Mouse (Mus musculus) limb, embryonic 11.5 days (tissue): Measurements from ENCODE around the gene 2900026A02Rik. TPM values are rescaled to one million over a fixed set of nuclear protein-coding genes. Genes with fewer than 3 reads are reported as not detected.

ENCODE experiments used
- ATAC-seq: fragments of 200-750 bp; cut with Nextera tagmentation; 2 replicates; pipeline ENCODE4 v1.8.0; 2017; ENCODE audit warnings: low read depth; ENCODE audit not compliant: insufficient number of reproducible peaks, low FRiP score, low TSS enrichment
- DNase-seq: peaks from one replicate; pipeline ENCODE4 v3.0.0-alpha.2; 2015; ENCODE audit warnings: low spot score
- H3K27ac ChIP-seq: fragments of 300-500 bp; sonication (generic); replicated peaks from 2 replicates; pipeline ENCODE4 v1.5.1; 2014; ENCODE audit warnings: low read depth, mild to moderate bottlenecking, low read length
- H3K27me3 ChIP-seq: fragments of 300-500 bp; sonication (generic); 2 replicates; pipeline ENCODE4 v1.6.1; 2014; ENCODE audit warnings: mild to moderate bottlenecking, low read length, mixed read lengths; ENCODE audit not compliant: control insufficient read depth, insufficient read depth
- H3K36me3 ChIP-seq: fragments of 300-500 bp; sonication (generic); 2 replicates; pipeline ENCODE4 v1.6.1; 2014; ENCODE audit warnings: mild to moderate bottlenecking, low read length, moderate library complexity, mixed read lengths; ENCODE audit not compliant: control insufficient read depth, insufficient read depth
- H3K4me1 ChIP-seq: fragments of 300-500 bp; sonication (generic); 2 replicates; pipeline ENCODE4 v1.6.1; 2014; ENCODE audit warnings: low read length, mixed read lengths; ENCODE audit not compliant: control insufficient read depth, insufficient read depth
- H3K4me2 ChIP-seq: fragments of 300-500 bp; sonication (generic); 2 replicates; pipeline ENCODE4 v1.6.1; 2014; ENCODE audit warnings: low read depth, mild to moderate bottlenecking, moderate library complexity; ENCODE audit not compliant: severe bottlenecking
- H3K4me3 ChIP-seq: fragments of 300-500 bp; sonication (generic); 2 replicates; pipeline ENCODE4 v1.5.1; 2014; ENCODE audit warnings: low read depth, low read length
- H3K9ac ChIP-seq: fragments of 300-500 bp; sonication (generic); 2 replicates; pipeline ENCODE4 v1.6.1; 2014; ENCODE audit warnings: mild to moderate bottlenecking, low read length
- H3K9me3 ChIP-seq: fragments of 300-500 bp; sonication (generic); 2 replicates; pipeline ENCODE4 v1.6.1; 2016; ENCODE audit warnings: low read length; ENCODE audit not compliant: control insufficient read depth
- WGBS: fragments of 180-500 bp; shearing (Covaris S2); extraction: QIAGEN DNeasy Blood & Tissue Kit; methylation state at CpG from one replicate; pipeline ENCODE4 v1.1.7; 2014; 5-methylcytosine and 5-hydroxymethylcytosine counted together
- polyA plus RNA-seq: library from polyadenylated mRNA; unstranded; fragments of >200 nt; fragmentation: Nextera tagmentation; extraction: Ambion mirVana; gene quantifications from 2 replicates; pipeline ENCODE4 v1.2.1, GENCODE M21; 2014

The 2900026A02Rik gene
- polyA plus RNA-seq, 1 experiment from 2014 or later: 1.3 TPM

- peak; percentile 72 for DNase-seq
- Histone ChIP-seq H3K4me3 (no peak overlapping the region), H3K36me3 (no peaks in the 10 kb centered on the region), H3K4me2 (no peak overlapping the region), H3K27me3 (no peaks in the 10 kb centered on the region), H3K4me1 (no peaks in the 10 kb centered on the region), H3K9ac (no peak overlapping the region), H3K9me3 (no peaks in the 10 kb centered on the region), H3K27ac (no peak overlapping the region)
- 58% methylated on average over 5 of the region's 5 CpGs for WGBS
- no peak; the same call in 1 of the 2 replicates for ATAC-seq
Observed at GRCm38 (mm10) chr5:113091162-113091561, 129.9 kb downstream of the 2900026A02Rik start.

- Histone ChIP-seq H3K27me3 (no peaks in the 10 kb centered on the region), H3K9ac (no peak overlapping the region), H3K4me3 (no peak overlapping the region), H3K27ac (no peak overlapping the region), H3K4me2 (no peak overlapping the region), H3K4me1 (no peaks in the 10 kb centered on the region), H3K9me3 (no peaks in the 10 kb centered on the region), H3K36me3 (no peaks in the 10 kb centered on the region)
- DNase-seq (no peak), ATAC-seq (no peak)
- WGBS: 93% methylated on average over 11 of the region's 11 CpGs
Observed at GRCm38 (mm10) chr5:113090750-113091149, 130.3 kb downstream of the 2900026A02Rik start.

GRCm38 (mm10) chr5:113090077-113090690, 130.9 kb downstream of the 2900026A02Rik start:
- Histone ChIP-seq H3K27ac (no peak overlapping the region), H3K27me3 (no peaks in the 10 kb centered on the region), H3K9ac (no peak overlapping the region), H3K36me3 (no peaks in the 10 kb centered on the region), H3K4me2 (no peak overlapping the region), H3K4me1 (no peaks in the 10 kb centered on the region), H3K4me3 (no peak overlapping the region), H3K9me3 (no peaks in the 10 kb centered on the region)
- ATAC-seq (no peak), DNase-seq (no peak)
- WGBS: 84% methylated on average over 24 of the region's 24 CpGs

GRCm38 (mm10) chr5:113087465-113087864, 133.6 kb downstream of the 2900026A02Rik start:
- Histone ChIP-seq H3K36me3 (no peaks in the 10 kb centered on the region), H3K27me3 (no peaks in the 10 kb centered on the region), H3K4me3 (no peak overlapping the region), H3K27ac (no peak overlapping the region), H3K4me2 (no peak overlapping the region), H3K4me1 (no peaks in the 10 kb centered on the region), H3K9ac (no peak overlapping the region), H3K9me3 (no peaks in the 10 kb centered on the region)
- ATAC-seq (no peak), DNase-seq (no peak)
- 73% methylated on average over 2 of the region's 2 CpGs for WGBS

- no peak for DNase-seq
- Histone ChIP-seq H3K9me3 (no peaks in the 10 kb centered on the region), H3K27ac (no peak overlapping the region), H3K9ac (no peak overlapping the region), H3K4me2 (no peak overlapping the region), H3K27me3 (no peaks in the 10 kb centered on the region), H3K36me3 (no peaks in the 10 kb centered on the region), H3K4me1 (no peaks in the 10 kb centered on the region), H3K4me3 (no peak overlapping the region)
- ATAC-seq: no peak
- WGBS: 64% methylated on average over 4 of the region's 4 CpGs
Observed at GRCm38 (mm10) chr5:113086990-113087389, 134.0 kb downstream of the 2900026A02Rik start.

GRCm38 (mm10) chr5:113086439-113086838, 134.6 kb downstream of the 2900026A02Rik start:
- no peaks in the 10 kb centered on the region for H3K36me3 ChIP-seq
- H3K27ac ChIP-seq: no peak overlapping the region
- no peak overlapping the region for H3K4me3 ChIP-seq
- ATAC-seq (no peak), DNase-seq (no peak)
- H3K9ac ChIP-seq: no peak overlapping the region
- no peaks in the 10 kb centered on the region for H3K9me3 ChIP-seq
- H3K27me3 ChIP-seq: no peaks in the 10 kb centered on the region
- 90% methylated on average over 12 of the region's 12 CpGs for WGBS
- no peak overlapping the region for H3K4me2 ChIP-seq
- H3K4me1 ChIP-seq: no peaks in the 10 kb centered on the region

- WGBS: 65% methylated on average over 2 of the region's 2 CpGs
- Histone ChIP-seq H3K4me2 (no peak overlapping the region), H3K9me3 (no peaks in the 10 kb centered on the region), H3K4me3 (no peak overlapping the region), H3K27ac (no peak overlapping the region), H3K36me3 (no peaks in the 10 kb centered on the region), H3K9ac (no peak overlapping the region), H3K4me1 (no peaks in the 10 kb centered on the region), H3K27me3 (no peaks in the 10 kb centered on the region)
- no peak for DNase-seq
- no peak for ATAC-seq
Observed at GRCm38 (mm10) chr5:113085931-113086330, 135.1 kb downstream of the 2900026A02Rik start.

GRCm38 (mm10) chr5:113084309-113084708, 136.7 kb downstream of the 2900026A02Rik start:
- WGBS: 79% methylated on average over 2 of the region's 2 CpGs
- Histone ChIP-seq H3K9me3 (0 out of 2 replicates have a peak, but pooled peaks cover under 1% of the 10 kb centered on the region), H3K9ac (no peak overlapping the region), H3K4me3 (no peak overlapping the region), H3K4me2 (no peak overlapping the region), H3K4me1 (no peaks in the 10 kb centered on the region), H3K27ac (no peak overlapping the region), H3K27me3 (no peaks in the 10 kb centered on the region), H3K36me3 (no peaks in the 10 kb centered on the region)
- DNase-seq (no peak), ATAC-seq (no peak)
